Mouse (Mus musculus): Measurements from ENCODE around the gene Slc16a6. TPM values are rescaled to one million over a fixed set of nuclear protein-coding genes. Genes with fewer than 3 reads are reported as not detected.

The Slc16a6 gene
- total RNA-seq, 2 experiments from 2014 or later, result 7.7 to 8.8 TPM

DNA sequence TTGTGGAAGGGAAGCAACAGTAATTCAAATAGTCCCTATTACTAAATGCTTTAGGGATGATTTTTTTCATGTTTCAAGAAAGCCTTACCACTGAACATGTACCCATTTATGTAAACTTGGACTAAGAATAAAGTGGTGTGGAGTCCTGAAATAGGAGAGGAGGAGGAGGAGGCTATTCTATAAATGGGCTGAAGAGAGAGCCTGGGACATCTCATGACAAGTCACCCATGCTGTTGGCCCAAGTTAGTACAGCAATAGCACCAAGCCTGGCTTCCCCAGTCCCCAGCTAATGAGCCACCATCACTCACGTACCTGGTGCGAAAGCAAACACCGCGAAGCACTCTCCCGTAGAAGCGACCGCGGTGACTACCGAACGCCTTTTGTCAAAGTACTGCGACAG is 15.2 kb downstream of the Slc16a6 start:
- DNase-seq (ENCODE audit: low spot score), result no peak
- intact Hi-C loops (cut with DNase I), result no loop called here

DNA sequence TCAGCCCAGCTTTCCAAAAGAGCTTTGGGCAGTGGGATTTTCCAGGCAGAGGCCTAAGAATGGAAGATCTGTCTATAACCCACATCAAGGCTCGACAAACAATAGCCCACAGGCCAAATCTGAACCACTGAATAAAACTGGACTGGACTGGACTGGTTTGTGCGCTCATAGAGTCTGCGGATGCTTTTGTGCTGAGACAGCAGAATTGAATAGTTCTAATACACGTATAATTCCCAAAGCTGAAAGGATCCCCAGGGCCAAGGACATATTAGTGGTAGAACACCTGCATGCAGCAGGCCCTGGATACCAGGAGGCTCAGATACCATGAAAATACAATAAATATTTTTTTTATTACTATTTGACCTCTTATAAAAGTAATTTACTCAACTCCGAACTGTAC is 17.1 kb downstream of the Slc16a6 start:
- intact Hi-C loops (cut with DNase I), result no loop called here
- DNase-seq (ENCODE audit: low spot score), result no peak

DNA sequence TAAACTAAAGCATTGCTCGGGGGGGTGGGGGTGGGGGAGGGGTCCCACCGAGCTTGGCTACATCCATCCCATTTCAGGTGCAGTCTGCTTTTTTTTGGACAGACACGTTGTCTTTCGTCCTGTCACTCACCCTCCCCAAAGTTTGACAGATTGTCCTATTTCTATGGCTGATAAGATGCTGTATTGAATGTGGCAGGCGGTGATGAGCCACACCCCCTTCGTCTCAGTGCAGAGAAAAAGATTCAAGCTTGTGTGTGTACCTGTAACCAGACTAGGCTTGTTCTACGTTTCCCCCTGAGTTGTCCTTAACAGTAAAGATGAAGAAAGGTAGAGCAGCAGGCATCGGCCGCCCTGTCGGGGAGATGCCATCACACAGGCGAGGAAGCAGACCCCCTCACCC is 22.2 kb downstream of the Slc16a6 start:
- no peak for DNase-seq (ENCODE audit: low spot score)
- intact Hi-C loops (cut with DNase I), result no loop called here

DNA sequence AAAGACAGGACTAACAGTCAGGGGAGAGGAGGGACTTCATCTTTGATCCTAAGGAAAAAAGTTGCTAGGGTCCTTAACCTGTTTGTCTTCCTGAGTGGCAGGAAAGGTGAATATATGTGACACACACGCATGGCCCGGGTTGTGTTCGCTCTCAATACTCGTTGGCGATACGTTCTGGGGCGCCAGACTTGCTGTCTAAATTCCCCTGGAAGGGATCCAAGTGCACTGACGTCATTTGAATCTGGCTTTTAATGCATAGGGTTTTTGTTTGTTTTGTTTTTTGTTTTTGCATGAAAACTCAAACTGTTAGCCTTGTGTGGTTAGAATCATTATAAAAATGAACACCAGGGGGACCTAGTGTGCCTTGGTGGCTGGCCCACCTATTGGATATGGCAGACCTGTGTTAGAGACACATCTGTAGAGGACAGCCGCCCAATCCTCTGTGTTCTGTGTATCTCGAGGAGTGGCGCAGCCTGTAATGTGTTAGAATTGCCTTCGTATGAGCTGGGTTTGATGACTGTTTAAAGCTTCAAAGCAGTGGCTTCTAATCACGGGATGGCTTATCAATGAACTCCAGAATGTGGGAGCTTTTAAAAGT is 27.9 kb downstream of the Slc16a6 start:
- intact Hi-C loops (cut with DNase I), result loop anchor here (1.0 to 10.0 kb wide), 5 partner anchors 117 to 415 kb away; partner anchors contain the start of gene Wipi1
- DNase-seq (ENCODE audit: low spot score), result no peak

DNA sequence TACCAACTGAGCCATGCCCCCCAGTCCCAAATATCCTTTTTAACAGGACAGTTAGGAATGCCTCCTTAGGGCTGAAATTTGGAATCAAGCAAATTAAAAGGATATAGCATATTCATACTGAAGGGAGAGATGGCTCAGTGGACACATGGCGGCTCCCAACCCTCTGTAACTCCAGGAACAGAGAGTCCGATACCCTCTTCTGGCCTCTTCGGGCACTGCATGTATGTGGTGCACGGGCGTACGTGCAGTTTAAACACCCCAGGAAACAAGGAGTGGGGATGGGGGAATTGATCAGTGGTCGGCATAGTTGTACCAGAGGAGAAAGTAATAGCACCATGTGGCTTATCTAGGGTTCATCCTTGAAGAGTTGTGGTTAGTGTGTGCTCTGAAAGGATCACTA is 28.8 kb downstream of the Slc16a6 start:
- intact Hi-C loops (cut with DNase I), result loop anchor here (2.0 to 10.0 kb wide), 3 partner anchors 112 to 416 kb away; partner anchors contain the start of gene Wipi1
- no peak for DNase-seq (ENCODE audit: low spot score)

- no peak for DNase-seq (ENCODE audit: low spot score)
- intact Hi-C loops (cut with DNase I), result loop anchor here (2.0 to 10.0 kb wide), 3 partner anchors 111 to 417 kb away; partner anchors contain the start of gene Wipi1
Observed at GRCm38 (mm10) chr11:109443468-109444263, 29.7 kb downstream of the Slc16a6 start.

- intact Hi-C loops (cut with DNase I), result loop anchor here (5.0 to 10.0 kb wide), 2 partner anchors 110 to 173 kb away; partner anchors contain the start of gene Wipi1
- DNase-seq (ENCODE audit: low spot score), result no peak
Observed at GRCm38 (mm10) chr11:109442166-109442730, 31.1 kb downstream of the Slc16a6 start.

GRCm38 (mm10) chr11:109441119-109441518 is 32.3 kb downstream of the Slc16a6 start:
- intact Hi-C loops (cut with DNase I), result loop anchor here (5.0 to 10.0 kb wide), 2 partner anchors 109 to 174 kb away; partner anchors contain the start of gene Wipi1
- DNase-seq (ENCODE audit: low spot score), result no peak

DNA sequence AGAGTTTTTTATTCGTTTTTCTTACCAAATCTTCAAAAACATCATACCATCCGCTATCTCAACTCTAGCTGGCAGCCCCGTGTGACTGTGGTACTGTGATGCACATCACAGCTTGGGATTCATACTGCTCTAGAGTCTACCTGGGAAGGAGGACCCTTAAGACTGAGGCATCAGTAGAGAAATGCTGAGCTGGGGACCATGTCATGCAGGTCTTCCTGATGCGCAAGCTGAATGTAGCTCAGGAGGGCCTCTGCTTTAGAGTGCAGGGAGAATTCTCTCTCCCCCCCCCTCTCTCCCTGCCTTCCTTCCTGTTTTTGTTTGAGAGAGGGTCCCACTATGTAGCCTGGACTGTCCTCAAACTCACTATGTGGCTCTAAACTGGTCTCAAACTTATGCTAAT is 32.8 kb downstream of the Slc16a6 start:
- DNase-seq (ENCODE audit: low spot score), result no peak
- intact Hi-C loops (cut with DNase I), result loop anchor here (5.0 to 10.0 kb wide), 2 partner anchors 108 to 174 kb away; partner anchors contain the start of gene Wipi1

GRCm38 (mm10) chr11:109439829-109440340 is 33.5 kb downstream of the Slc16a6 start:
- DNase-seq (ENCODE audit: low spot score), result peak; percentile 78
- intact Hi-C loops (cut with DNase I), result loop anchor here (5.0 to 10.0 kb wide), 2 partner anchors 108 to 175 kb away; partner anchors contain the start of gene Wipi1

DNA sequence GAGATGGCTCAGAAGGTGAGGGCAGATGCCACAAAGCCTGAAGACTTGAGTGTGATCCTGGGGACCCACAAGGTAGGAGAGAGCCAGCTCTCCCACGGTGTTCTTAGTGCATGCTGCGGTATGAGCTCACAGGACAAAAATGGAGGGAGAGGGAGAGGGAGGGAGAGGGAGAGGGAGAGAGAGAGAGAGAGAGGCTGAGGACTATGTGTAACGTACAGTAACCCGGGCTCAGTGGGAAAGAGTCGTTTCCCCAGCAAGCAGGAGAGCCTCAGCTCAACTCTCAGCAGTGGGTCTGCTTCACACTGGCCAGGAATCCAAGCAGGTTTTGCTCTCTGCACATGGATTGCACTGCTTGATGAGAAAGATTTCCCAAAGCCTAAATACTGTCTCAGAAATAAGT is 34.2 kb downstream of the Slc16a6 start:
- intact Hi-C loops (cut with DNase I), result no loop called here

DNA sequence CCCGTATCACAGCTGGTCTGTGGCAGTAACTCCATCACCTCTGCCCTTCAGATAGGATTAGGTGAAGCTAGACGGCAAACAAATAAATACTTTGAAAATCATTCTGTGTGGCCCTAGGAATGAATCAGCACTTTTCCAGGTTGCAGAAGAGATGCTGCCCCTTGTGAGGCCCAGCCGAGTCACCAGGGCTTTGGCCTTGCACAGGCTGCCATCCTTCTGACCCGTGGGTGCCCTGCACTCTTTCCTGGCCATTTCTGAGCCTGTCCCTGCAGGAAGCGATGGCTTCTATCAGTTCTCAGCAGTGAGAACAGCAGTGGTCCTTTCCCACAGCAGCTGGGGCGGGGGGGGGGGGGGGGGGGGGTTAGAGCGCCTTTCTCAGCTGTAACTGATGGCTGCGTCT is 36.5 kb downstream of the Slc16a6 start:
- DNase-seq (ENCODE audit: low spot score), result no peak
- intact Hi-C loops (cut with DNase I), result no loop called here

More for the DNA sequence above, 34.2 kb downstream of the Slc16a6 start:
- no peak for DNase-seq (ENCODE audit: low spot score)

DNA sequence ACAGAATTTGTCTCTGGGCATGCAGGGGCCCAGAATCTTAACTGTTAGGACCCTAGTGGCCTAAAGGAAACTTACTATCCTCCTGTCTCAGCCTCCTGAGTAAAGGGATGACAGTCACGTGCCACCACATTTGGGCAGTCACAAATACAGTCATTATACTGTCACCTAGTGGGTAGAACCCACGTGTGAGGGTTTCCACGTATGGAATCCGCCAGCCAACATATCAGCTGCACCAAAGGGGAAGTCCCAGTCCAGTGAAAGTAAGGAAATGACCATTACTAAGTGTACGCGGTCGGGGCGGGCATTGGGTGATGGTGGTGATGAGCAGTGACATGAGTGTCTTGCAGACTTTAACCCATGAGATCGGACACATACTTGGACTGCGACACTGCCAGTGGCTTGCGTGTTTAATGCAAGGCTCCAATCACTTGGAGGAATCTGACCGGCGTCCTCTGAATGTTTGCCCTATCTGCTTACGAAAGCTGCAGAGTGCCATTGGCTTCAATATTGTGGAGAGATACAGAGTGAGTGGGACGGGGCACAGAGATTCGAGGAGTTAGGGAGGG is 39.1 kb downstream of the Slc16a6 start:
- no peak for DNase-seq (ENCODE audit: low spot score)
- intact Hi-C loops (cut with DNase I), result no loop called here

DNA sequence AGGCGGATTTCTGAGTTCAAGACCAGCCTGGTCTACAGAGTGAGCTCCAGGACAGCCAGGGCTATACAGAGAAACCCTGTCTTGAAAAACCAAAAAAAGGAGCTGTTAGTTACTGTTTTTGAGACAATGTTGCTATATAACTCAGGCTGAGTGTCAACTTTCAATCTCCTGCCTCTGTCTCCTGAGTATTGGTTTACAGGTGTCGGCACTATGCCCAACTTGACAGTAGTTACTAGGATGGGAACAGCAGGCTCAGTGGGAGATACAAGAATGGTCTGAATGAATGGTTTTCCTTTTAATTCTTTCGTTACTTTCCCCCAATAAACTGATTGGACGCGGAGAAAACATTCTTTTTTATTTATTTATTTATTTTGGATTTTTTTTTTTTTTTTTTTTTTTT is 46.0 kb downstream of the Slc16a6 start:
- intact Hi-C loops (cut with DNase I), result no loop called here
- DNase-seq (ENCODE audit: low spot score), result no peak

DNA sequence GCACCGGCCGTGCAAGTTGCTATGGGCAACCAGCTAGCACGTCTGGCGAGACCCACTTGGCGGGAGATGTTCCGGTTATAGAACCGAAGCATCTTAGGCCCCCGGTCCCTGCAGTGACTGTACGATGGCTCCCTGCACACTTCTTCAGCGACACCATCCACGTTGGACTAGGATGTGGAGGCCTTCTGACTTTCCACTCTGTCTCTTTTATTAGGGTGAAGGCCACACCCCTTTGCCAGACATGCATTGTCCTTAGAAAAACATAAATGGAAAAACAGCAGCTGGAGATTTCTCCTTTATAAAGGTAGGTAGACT is 47.2 kb downstream of the Slc16a6 start:
- DNase-seq (ENCODE audit: low spot score), result no peak
- intact Hi-C loops (cut with DNase I), result no loop called here

DNA sequence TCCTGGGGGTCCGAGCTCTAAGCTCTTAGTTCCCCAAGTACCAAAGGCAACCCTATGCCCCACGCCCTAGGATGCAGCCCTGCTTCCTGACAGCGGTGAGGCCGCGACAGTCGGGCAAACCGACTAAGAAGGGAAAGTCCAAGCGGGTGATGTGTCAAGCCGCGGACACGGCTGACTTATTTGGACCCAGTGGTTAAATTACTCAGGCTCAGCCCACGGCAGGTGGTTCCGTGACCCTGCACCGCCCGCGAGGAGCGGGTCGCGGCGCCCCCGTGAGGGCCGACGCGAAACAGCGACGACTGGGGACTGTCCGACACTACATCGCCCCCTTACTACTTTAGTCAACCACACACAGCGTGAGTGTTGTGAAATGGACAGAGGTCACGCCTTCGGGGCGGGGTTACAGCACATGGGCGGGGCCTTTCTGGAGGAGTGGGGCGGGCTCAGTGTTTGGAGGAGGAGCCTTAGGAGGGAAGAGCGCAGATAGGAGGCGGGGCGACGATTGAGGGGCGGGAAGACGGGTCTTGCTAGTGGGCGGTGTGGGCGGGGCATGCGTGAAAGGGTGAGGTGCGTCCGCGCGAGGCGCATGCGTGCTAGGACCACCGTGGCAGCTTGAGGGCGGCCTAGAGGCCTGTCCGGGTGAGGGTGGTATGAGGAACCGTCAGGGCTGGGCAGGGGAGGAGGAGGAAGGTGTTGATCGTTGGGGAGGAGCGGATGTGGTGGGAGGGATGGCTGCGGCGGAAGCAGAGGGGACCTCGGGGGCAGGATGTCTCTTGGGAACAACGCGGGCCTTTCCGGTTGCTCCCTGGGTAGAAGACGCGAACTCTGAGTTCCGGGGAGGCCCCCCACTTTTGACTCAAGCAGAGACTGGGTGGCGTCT is 47.8 kb downstream of the Slc16a6 start, which contains the start of gene Amz2:
Gene Amz2 (plus strand): TSS at position 555 of the 880 bp plus-strand sequence.
- intact Hi-C loops (cut with DNase I), result loop anchor here (1.0 to 2.0 kb wide), 2 partner anchors 63 to 94 kb away; partner anchors contain the start of gene Gna13

DNA sequence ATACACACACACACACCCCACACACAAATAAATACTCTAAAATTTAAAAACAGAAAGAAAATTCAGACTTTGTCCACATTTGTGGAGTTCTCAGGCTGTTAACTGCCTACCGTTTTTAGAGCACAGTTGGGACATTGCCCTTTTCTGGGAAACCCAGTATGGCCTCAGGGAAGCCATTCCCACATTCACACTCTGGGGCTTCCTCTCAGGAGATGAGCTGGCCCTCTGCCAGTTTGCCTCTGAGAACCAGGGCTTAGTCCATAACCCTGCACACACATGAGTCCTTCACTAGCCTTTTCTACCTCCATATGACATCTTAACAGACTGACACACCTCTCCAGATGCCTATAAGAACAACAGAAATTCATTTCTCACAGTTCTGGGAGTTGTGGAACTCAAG is 50.1 kb downstream of the Slc16a6 start:
- intact Hi-C loops (cut with DNase I), result loop anchor here (5.0 kb wide), 3 partner anchors 41 to 176 kb away; no protein-coding TSS in a partner anchor
- no peak for DNase-seq (ENCODE audit: low spot score)

More for the DNA sequence above, 47.8 kb downstream of the Slc16a6 start, which contains the start of gene Amz2:
- peak; percentile 97 for DNase-seq (ENCODE audit: low spot score)

DNA sequence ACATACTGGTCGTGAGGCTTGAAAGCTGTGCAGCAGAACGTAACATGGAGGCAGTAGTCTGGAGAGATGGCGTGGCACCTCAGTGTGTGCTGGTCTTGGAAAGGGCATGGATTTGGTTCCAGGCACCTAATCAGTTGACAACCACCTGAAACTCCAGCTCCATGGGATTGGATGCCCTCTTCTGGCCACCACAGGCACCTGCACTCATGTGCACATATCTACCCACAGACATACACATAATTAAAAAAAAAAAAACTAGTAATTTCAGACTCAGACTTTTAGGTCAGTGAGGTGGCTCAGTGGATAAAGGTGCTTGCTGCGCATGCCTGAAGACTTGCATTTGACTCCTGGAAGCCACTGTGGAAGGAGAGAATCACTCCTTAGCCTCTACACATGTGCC is 51.1 kb downstream of the Slc16a6 start:
- no peak for DNase-seq (ENCODE audit: low spot score)
- intact Hi-C loops (cut with DNase I), result loop anchor here (5.0 kb wide), 3 partner anchors 40 to 175 kb away; no protein-coding TSS in a partner anchor

GRCm38 (mm10) chr11:109421205-109421604 is 52.2 kb downstream of the Slc16a6 start:
- intact Hi-C loops (cut with DNase I), result loop anchor here (5.0 kb wide), 3 partner anchors 39 to 174 kb away; no protein-coding TSS in a partner anchor
- no peak for DNase-seq (ENCODE audit: low spot score)

Data from heart, postnatal 25 days (tissue).